Mouse (Mus musculus) kidney, postnatal 0 days (tissue): ENCODE data around the gene Tas2r138. TPM values are rescaled to one million over a fixed set of nuclear protein-coding genes. Genes with fewer than 3 reads are reported as not detected.

Experiments
- ATAC-seq: fragments of 200-750 bp; cut with Nextera tagmentation; replicated peaks from 2 replicates; pipeline ENCODE4 v1.8.0; 2017; ENCODE audit warnings: low read depth, moderate number of reproducible peaks, moderate TSS enrichment, moderate library complexity; ENCODE audit not compliant: low FRiP score
- DNase-seq: peaks from one replicate; pipeline ENCODE4 v3.0.0-alpha.2; 2016; ENCODE audit warnings: low spot score
- H3K27ac ChIP-seq: fragments of 300-500 bp; sonication (generic); 2 replicates; pipeline ENCODE4 v1.5.1; 2014; ENCODE audit warnings: mild to moderate bottlenecking
- H3K27me3 ChIP-seq: fragments of 300-500 bp; sonication (generic); 2 replicates; pipeline ENCODE4 v1.6.1; 2014; ENCODE audit warnings: low read length, mixed read lengths; ENCODE audit not compliant: insufficient read depth
- H3K36me3 ChIP-seq: fragments of 300-500 bp; sonication (generic); 2 replicates; pipeline ENCODE4 v1.6.1; 2014; ENCODE audit warnings: low read length, mixed read lengths; ENCODE audit not compliant: insufficient read depth
- H3K4me1 ChIP-seq: fragments of 300-500 bp; sonication (generic); replicated peaks from 2 replicates; pipeline ENCODE4 v1.6.1; 2014; ENCODE audit warnings: antibody characterized with exemption, low read length, mixed read lengths; ENCODE audit not compliant: insufficient read depth
- H3K4me2 ChIP-seq: fragments of 300-500 bp; sonication (generic); 2 replicates; pipeline ENCODE4 v1.6.1; 2014; ENCODE audit warnings: mild to moderate bottlenecking, low read length, moderate library complexity, mixed read lengths
- H3K4me3 ChIP-seq: fragments of 300-500 bp; sonication (generic); replicated peaks from 2 replicates; pipeline ENCODE4 v1.5.1; 2014; ENCODE audit warnings: low read depth, low read length
- H3K9ac ChIP-seq: fragments of 300-500 bp; sonication (generic); 2 replicates; pipeline ENCODE4 v1.6.1; 2014; ENCODE audit warnings: low read depth, low read length
- H3K9me3 ChIP-seq: fragments of 300-500 bp; sonication (generic); replicated peaks from 2 replicates; pipeline ENCODE4 v1.6.1; 2016; ENCODE audit warnings: low read length, inconsistent platforms, mixed read lengths
- CTCF ChIP-seq: IDR thresholded peaks from 2 replicates; pipeline ENCODE4 v1.5.1; 2016; ENCODE audit warnings: antibody characterized with exemption, low read depth, mild to moderate bottlenecking, moderate library complexity
- WGBS: fragments of 180-500 bp; shearing (Covaris S2); extraction: QIAGEN DNeasy Blood & Tissue Kit; methylation state at CpG from one replicate; pipeline ENCODE4 v1.1.7; 2014; 5-methylcytosine and 5-hydroxymethylcytosine counted together
- polyA plus RNA-seq: library from polyadenylated mRNA; unstranded; fragments of >200 nt; fragmentation: Nextera tagmentation; extraction: Ambion mirVana; gene quantifications from 2 replicates; pipeline ENCODE4 v1.2.1, GENCODE M21; 2015

Tas2r138 gene
- polyA plus RNA-seq, 1 experiment from 2014 or later: not detected

GRCm38 (mm10) chr6:40635559-40635958 lies 22.4 kb upstream of the Tas2r138 start:
- Histone ChIP-seq H3K9ac (no peak overlapping the region), H3K27ac (no peak overlapping the region), H3K27me3 (no peaks in the 10 kb centered on the region), H3K4me2 (no peak overlapping the region), H3K36me3 (no peaks in the 10 kb centered on the region), H3K4me3 (no peak overlapping the region), H3K4me1 (no peaks in the 10 kb centered on the region), H3K9me3 (no peaks in the 10 kb centered on the region)
- no peak for TF ChIP-seq CTCF
- DNase-seq (no peak), ATAC-seq (no peak)
- WGBS: 79% methylated on average over 6 of the region's 6 CpGs

- H3K4me2 ChIP-seq: no peak overlapping the region
- no peaks in the 10 kb centered on the region for H3K27me3 ChIP-seq
- 71% methylated on average over 1 of the region's 1 CpGs for WGBS
- DNase-seq (peak; percentile 16), ATAC-seq (peak; percentile 77; the same call in 1 of the 2 replicates)
- no peaks in the 10 kb centered on the region for H3K36me3 ChIP-seq
- no peaks in the 10 kb centered on the region for H3K4me1 ChIP-seq
- H3K4me3 ChIP-seq: no peak overlapping the region
- TF ChIP-seq CTCF: no peak
- H3K9me3 ChIP-seq: no peaks in the 10 kb centered on the region
- H3K9ac ChIP-seq: no peak overlapping the region
- H3K27ac ChIP-seq: no peak overlapping the region
Measured at GRCm38 (mm10) chr6:40634640-40635071, 21.5 kb upstream of the Tas2r138 start.

- Histone ChIP-seq H3K27ac (no peak within 1 kb of the TSS), H3K27me3 (no peaks in the 10 kb centered on the region), H3K4me2 (no peak within 1 kb of the TSS), H3K36me3 (no peaks in the 10 kb centered on the region), H3K9me3 (no peaks in the 10 kb centered on the region), H3K4me3 (no peak within 1 kb of the TSS), H3K4me1 (no peaks in the 10 kb centered on the region), H3K9ac (no peak within 1 kb of the TSS)
- DNase-seq (no peak), ATAC-seq (no peak)
- WGBS: 84% methylated on average over 8 of the region's 8 CpGs
- no peak for TF ChIP-seq CTCF
Measured at GRCm38 (mm10) chr6:40628406-40629000, 15.4 kb upstream of the Tas2r138 start, which contains the start of gene Mgam. Gene Mgam, plus strand, starts transcription at chr6:40628831.

- no peak overlapping the region for H3K4me2 ChIP-seq
- no peaks in the 10 kb centered on the region for H3K36me3 ChIP-seq
- H3K4me3 ChIP-seq: no peak overlapping the region
- DNase-seq (no peak), ATAC-seq (0 out of 2 replicates have a peak, but pooled peaks have one; percentile 71)
- no peaks in the 10 kb centered on the region for H3K27me3 ChIP-seq
- H3K4me1 ChIP-seq: no peaks in the 10 kb centered on the region
- H3K9me3 ChIP-seq: no peaks in the 10 kb centered on the region
- no peak overlapping the region for H3K27ac ChIP-seq
- WGBS: 20% methylated on average over 1 of the region's 1 CpGs
- TF ChIP-seq CTCF: no peak
- H3K9ac ChIP-seq: no peak overlapping the region
Measured at GRCm38 (mm10) chr6:40626111-40626510, 13.0 kb upstream of the Tas2r138 start.

GRCm38 (mm10) chr6:40617965-40618364 lies 4.9 kb upstream of the Tas2r138 start:
- TF ChIP-seq CTCF: peak; percentile 86

GRCm38 (mm10) chr6:40610244-40610643 lies 2.9 kb downstream of the Tas2r138 start:
- WGBS: 81% methylated on average over 8 of the region's 8 CpGs
- no peak overlapping the region for H3K27ac ChIP-seq
- no peak overlapping the region for H3K4me3 ChIP-seq
- H3K9me3 ChIP-seq: no peaks in the 10 kb centered on the region
- H3K9ac ChIP-seq: no peak overlapping the region
- H3K27me3 ChIP-seq: no peaks in the 10 kb centered on the region
- no peaks in the 10 kb centered on the region for H3K4me1 ChIP-seq
- H3K36me3 ChIP-seq: no peaks in the 10 kb centered on the region
- DNase-seq (no peak), ATAC-seq (no peak)
- no peak overlapping the region for H3K4me2 ChIP-seq
- no peak for TF ChIP-seq CTCF

More at GRCm38 (mm10) chr6:40617965-40618364, 4.9 kb upstream of the Tas2r138 start:
- H3K4me3 ChIP-seq: no peak overlapping the region
- H3K4me1 ChIP-seq: no peaks in the 10 kb centered on the region
- WGBS: 8% methylated on average over 2 of the region's 2 CpGs
- H3K27me3 ChIP-seq: no peaks in the 10 kb centered on the region
- 0 out of 2 replicates have a peak, but pooled peaks have one; percentile 65 for ATAC-seq
- H3K4me2 ChIP-seq: no peak overlapping the region
- peak; percentile 86 for DNase-seq
- H3K9me3 ChIP-seq: no peaks in the 10 kb centered on the region
- H3K27ac ChIP-seq: no peak overlapping the region
- no peak overlapping the region for H3K9ac ChIP-seq
- H3K36me3 ChIP-seq: no peaks in the 10 kb centered on the region
